Mouse (Mus musculus) hindbrain, postnatal 0 days (tissue): ENCODE data around the gene Ppp1cb. TPM values are rescaled to one million over a fixed set of nuclear protein-coding genes. Genes with fewer than 3 reads are reported as not detected.

ENCODE experiments used
- ATAC-seq: fragments of 200-750 bp; cut with Nextera tagmentation; 2 replicates; pipeline ENCODE4 v1.8.0; 2017; ENCODE audit warnings: mild to moderate bottlenecking, moderate TSS enrichment, moderate library complexity
- DNase-seq: peaks from one replicate; pipeline ENCODE4 v3.0.0-alpha.2; 2015; ENCODE audit warnings: low spot score
- H3K27ac ChIP-seq: fragments of 300-500 bp; sonication (generic); 2 replicates; pipeline ENCODE4 v1.5.1; 2014; ENCODE audit warnings: mild to moderate bottlenecking
- H3K27me3 ChIP-seq: fragments of 300-500 bp; sonication (generic); 2 replicates; pipeline ENCODE4 v1.6.1; 2014; ENCODE audit warnings: low read length, mixed read lengths; ENCODE audit not compliant: insufficient read depth
- H3K36me3 ChIP-seq: fragments of 300-500 bp; sonication (generic); 2 replicates; pipeline ENCODE4 v1.6.1; 2014; ENCODE audit warnings: low read length, mixed read lengths; ENCODE audit not compliant: insufficient read depth
- H3K4me1 ChIP-seq: fragments of 300-500 bp; sonication (generic); 2 replicates; pipeline ENCODE4 v1.6.1; 2014; ENCODE audit warnings: antibody characterized with exemption, low read length, mixed read lengths; ENCODE audit not compliant: insufficient read depth
- H3K4me2 ChIP-seq: fragments of 300-500 bp; sonication (generic); 2 replicates; pipeline ENCODE4 v1.6.1; 2014; ENCODE audit warnings: low read depth, mild to moderate bottlenecking, low read length, moderate library complexity, mixed read lengths
- H3K4me3 ChIP-seq: fragments of 300-500 bp; sonication (generic); 2 replicates; pipeline ENCODE4 v1.5.1; 2014; ENCODE audit warnings: low read length
- H3K9ac ChIP-seq: fragments of 300-500 bp; sonication (generic); replicated peaks from 2 replicates; pipeline ENCODE4 v1.6.1; 2014; ENCODE audit warnings: mild to moderate bottlenecking, low read length, moderate library complexity, mixed read lengths
- H3K9me3 ChIP-seq: fragments of 300-500 bp; sonication (generic); 2 replicates; pipeline ENCODE4 v1.6.1; 2016; ENCODE audit warnings: low read length, mixed read lengths
- CTCF ChIP-seq: IDR thresholded peaks from 2 replicates; pipeline ENCODE4 v1.5.1; 2016; ENCODE audit warnings: antibody characterized with exemption, control low read depth, low read depth
- WGBS: fragments of 180-500 bp; shearing (Covaris S2); extraction: QIAGEN DNeasy Blood & Tissue Kit; methylation state at CpG from one replicate; pipeline ENCODE4 v1.1.7; 2014; 5-methylcytosine and 5-hydroxymethylcytosine counted together
- polyA plus RNA-seq: library from polyadenylated mRNA; unstranded; fragments of >200 nt; fragmentation: Nextera tagmentation; extraction: Ambion mirVana; gene quantifications from 2 replicates; pipeline ENCODE4 v1.2.1, GENCODE M21; 2015
- total RNA-seq: library from RNA; depleted of rRNA; stranded (reverse); fragments of >200 nt; gene quantifications from 2 replicates; pipeline ENCODE4 v1.2.3, GENCODE M21; 2014

Gene Ppp1cb
- total and polyA plus RNA-seq, 2 experiments from 2014 or later: 110 to 199 TPM

GRCm38 (mm10) chr5:32459882-32460751 is 1.5 kb downstream of the Ppp1cb start:
- peak overlapping the region; percentile 96 for H3K4me3 ChIP-seq
- no peaks in the 10 kb centered on the region for H3K9me3 ChIP-seq
- peak overlapping the region; percentile 99 for H3K9ac ChIP-seq
- peak; percentile 46 for TF ChIP-seq CTCF
- DNase-seq: peak; percentile 65
- under 1% methylated on average over 19 of the region's 19 CpGs for WGBS
- H3K4me2 ChIP-seq: peak overlapping the region; percentile 74
- no peak for ATAC-seq
- H3K36me3 ChIP-seq: no peaks in the 10 kb centered on the region
- peak overlapping the region; percentile 99 for H3K27ac ChIP-seq
- H3K27me3 ChIP-seq: no peaks in the 10 kb centered on the region
- peaks cover 6% of the 10 kb centered on the region; the same call in 1 of the 2 replicates for H3K4me1 ChIP-seq

- no peak for ATAC-seq
Measured at GRCm38 (mm10) chr5:32460973-32461372, 2.3 kb downstream of the Ppp1cb start.

GRCm38 (mm10) chr5:32472332-32473028 is 13.8 kb downstream of the Ppp1cb start:
- H3K4me1 ChIP-seq: 0 out of 2 replicates have a peak, but pooled peaks cover 4% of the 10 kb centered on the region
- no peak for ATAC-seq
- 93% methylated on average over 4 of the region's 4 CpGs for WGBS

More at GRCm38 (mm10) chr5:32460973-32461372, 2.3 kb downstream of the Ppp1cb start:
- H3K4me1 ChIP-seq: peaks cover 6% of the 10 kb centered on the region; the same call in 1 of the 2 replicates
- TF ChIP-seq CTCF: no peak
- WGBS: 39% methylated on average over 2 of the region's 2 CpGs
- no peak overlapping the region for H3K27ac ChIP-seq
- H3K9ac ChIP-seq: 0 out of 2 replicates have a peak overlapping the region, but pooled peaks have one; percentile 2
- no peak for DNase-seq
- peak overlapping the region; percentile 31 for H3K4me3 ChIP-seq
- peak overlapping the region; percentile 74 for H3K4me2 ChIP-seq
- no peaks in the 10 kb centered on the region for H3K36me3 ChIP-seq
- H3K9me3 ChIP-seq: no peaks in the 10 kb centered on the region
- no peaks in the 10 kb centered on the region for H3K27me3 ChIP-seq

GRCm38 (mm10) chr5:32473029-32473352 is 14.3 kb downstream of the Ppp1cb start:
- H3K27me3 ChIP-seq: no peaks in the 10 kb centered on the region
- 93% methylated on average over 2 of the region's 2 CpGs for WGBS
- no peak overlapping the region for H3K27ac ChIP-seq
- no peak for ATAC-seq
- no peak overlapping the region for H3K4me3 ChIP-seq
- H3K9ac ChIP-seq: no peak overlapping the region
- no peak overlapping the region for H3K4me2 ChIP-seq
- H3K4me1 ChIP-seq: 0 out of 2 replicates have a peak, but pooled peaks cover 4% of the 10 kb centered on the region
- DNase-seq: no peak
- H3K9me3 ChIP-seq: no peaks in the 10 kb centered on the region
- H3K36me3 ChIP-seq: no peaks in the 10 kb centered on the region
- TF ChIP-seq CTCF: no peak

More at GRCm38 (mm10) chr5:32472332-32473028, 13.8 kb downstream of the Ppp1cb start:
- Histone ChIP-seq H3K36me3 (no peaks in the 10 kb centered on the region), H3K9ac (no peak overlapping the region), H3K4me3 (no peak overlapping the region), H3K27ac (no peak overlapping the region), H3K27me3 (no peaks in the 10 kb centered on the region), H3K9me3 (no peaks in the 10 kb centered on the region), H3K4me2 (no peak overlapping the region)
- TF ChIP-seq CTCF: no peak
- no peak for DNase-seq

GRCm38 (mm10) chr5:32476501-32476900 is 17.9 kb downstream of the Ppp1cb start:
- no peaks in the 10 kb centered on the region for H3K4me1 ChIP-seq
- ATAC-seq: no peak
- DNase-seq: no peak
- no peak overlapping the region for H3K9ac ChIP-seq
- H3K9me3 ChIP-seq: no peaks in the 10 kb centered on the region
- peaks cover 14% of the 10 kb centered on the region; the same call in 1 of the 2 replicates for H3K36me3 ChIP-seq
- H3K4me2 ChIP-seq: no peak overlapping the region
- TF ChIP-seq CTCF: no peak
- no peaks in the 10 kb centered on the region for H3K27me3 ChIP-seq
- no peak overlapping the region for H3K4me3 ChIP-seq
- H3K27ac ChIP-seq: no peak overlapping the region

GRCm38 (mm10) chr5:32478972-32479371 is 20.3 kb downstream of the Ppp1cb start:
- 94% methylated on average over 4 of the region's 4 CpGs for WGBS
- H3K4me3 ChIP-seq: no peak overlapping the region
- no peaks in the 10 kb centered on the region for H3K27me3 ChIP-seq
- no peak overlapping the region for H3K27ac ChIP-seq
- H3K9ac ChIP-seq: no peak overlapping the region
- DNase-seq (no peak), ATAC-seq (no peak)
- TF ChIP-seq CTCF: no peak
- H3K4me2 ChIP-seq: no peak overlapping the region
- H3K4me1 ChIP-seq: no peaks in the 10 kb centered on the region
- H3K9me3 ChIP-seq: no peaks in the 10 kb centered on the region
- peaks cover 21% of the 10 kb centered on the region; the same call in 1 of the 2 replicates for H3K36me3 ChIP-seq
